Mouse (Mus musculus) hindbrain, embryonic 16.5 days (tissue): Measurements from ENCODE around the gene Rbp3. TPM values are rescaled to one million over a fixed set of nuclear protein-coding genes. Genes with fewer than 3 reads are reported as not detected.
A peak's percentile ranks its signal among the peaks of the same experiment; 100 is the strongest.

Experiments
- ATAC-seq: fragments of 200-750 bp; cut with Nextera tagmentation; 2 replicates; pipeline ENCODE4 v1.8.0; 2017; ENCODE audit warnings: moderate TSS enrichment, moderate library complexity
- H3K27ac ChIP-seq: fragments of 300-500 bp; sonication (generic); 2 replicates; pipeline ENCODE4 v1.5.1; 2014; ENCODE audit warnings: low read depth, mild to moderate bottlenecking, control low read depth, low read length, moderate library complexity
- H3K27me3 ChIP-seq: fragments of 300-500 bp; sonication (generic); replicated peaks from 2 replicates; pipeline ENCODE4 v1.6.1; 2014; ENCODE audit warnings: low read length; ENCODE audit not compliant: control insufficient read depth, insufficient read depth
- H3K36me3 ChIP-seq: fragments of 300-500 bp; sonication (generic); 2 replicates; pipeline ENCODE4 v1.6.1; 2014; ENCODE audit warnings: mild to moderate bottlenecking, low read length, moderate library complexity, mixed read lengths; ENCODE audit not compliant: control insufficient read depth, insufficient read depth
- H3K4me1 ChIP-seq: fragments of 300-500 bp; sonication (generic); 2 replicates; pipeline ENCODE4 v1.6.1; 2014; ENCODE audit warnings: low read depth, low read length; ENCODE audit not compliant: control insufficient read depth, insufficient read depth
- H3K4me2 ChIP-seq: fragments of 300-500 bp; sonication (generic); 2 replicates; pipeline ENCODE4 v1.6.1; 2014; ENCODE audit warnings: mild to moderate bottlenecking, low read length, control low read depth, moderate library complexity
- H3K4me3 ChIP-seq: fragments of 300-500 bp; sonication (generic); 2 replicates; pipeline ENCODE4 v1.5.1; 2014; ENCODE audit warnings: mild to moderate bottlenecking, low read length, control low read depth, moderate library complexity
- H3K9ac ChIP-seq: fragments of 300-500 bp; sonication (generic); 2 replicates; pipeline ENCODE4 v1.6.1; 2014; ENCODE audit warnings: low read depth, mild to moderate bottlenecking, control low read depth, low read length, moderate library complexity
- H3K9me3 ChIP-seq: fragments of 300-500 bp; sonication (generic); 2 replicates; pipeline ENCODE4 v1.6.1; 2014; ENCODE audit warnings: mild to moderate bottlenecking, low read length, moderate library complexity; ENCODE audit not compliant: control insufficient read depth
- WGBS: fragments of 180-500 bp; shearing (Covaris S2); extraction: QIAGEN DNeasy Blood & Tissue Kit; methylation state at CpG from one replicate; pipeline ENCODE4 v1.1.7; 2014; 5-methylcytosine and 5-hydroxymethylcytosine counted together
- polyA plus RNA-seq: library from polyadenylated mRNA; unstranded; fragments of >200 nt; fragmentation: Nextera tagmentation; extraction: Ambion mirVana; gene quantifications from 2 replicates; pipeline ENCODE4 v1.2.1, GENCODE M21; 2015

Gene Rbp3
- polyA plus RNA-seq, 1 experiment from 2014 or later, result 0.16 TPM

DNA sequence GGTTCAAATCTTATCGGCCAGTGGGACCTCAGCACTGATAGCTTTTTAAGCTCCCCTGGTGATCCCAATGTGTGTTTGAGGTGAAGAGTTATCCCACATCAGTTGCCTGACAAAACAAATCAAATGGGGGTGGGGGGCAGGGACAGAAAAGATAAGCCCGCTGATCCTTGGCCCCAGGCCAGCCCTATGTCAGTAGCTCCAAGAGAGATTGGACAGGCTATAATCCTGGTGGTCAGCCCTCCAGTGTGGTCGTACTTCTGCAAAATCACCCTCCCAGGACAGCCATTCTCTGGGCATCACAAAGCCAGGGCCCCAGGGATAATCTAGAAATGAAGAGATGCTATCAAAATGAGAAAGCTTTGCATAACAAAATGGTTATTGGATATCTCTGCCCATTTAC lies 5.0 kb downstream of the Rbp3 start:
- no peak for ATAC-seq
- Histone ChIP-seq H3K4me2 (no peak overlapping the region), H3K36me3 (no peaks in the 10 kb centered on the region), H3K4me3 (no peak overlapping the region), H3K27ac (no peak overlapping the region), H3K9ac (no peak overlapping the region), H3K4me1 (no peaks in the 10 kb centered on the region), H3K9me3 (no peaks in the 10 kb centered on the region), H3K27me3 (no peaks in the 10 kb centered on the region)
- 73% methylated on average over 3 of the region's 3 CpGs for WGBS

DNA sequence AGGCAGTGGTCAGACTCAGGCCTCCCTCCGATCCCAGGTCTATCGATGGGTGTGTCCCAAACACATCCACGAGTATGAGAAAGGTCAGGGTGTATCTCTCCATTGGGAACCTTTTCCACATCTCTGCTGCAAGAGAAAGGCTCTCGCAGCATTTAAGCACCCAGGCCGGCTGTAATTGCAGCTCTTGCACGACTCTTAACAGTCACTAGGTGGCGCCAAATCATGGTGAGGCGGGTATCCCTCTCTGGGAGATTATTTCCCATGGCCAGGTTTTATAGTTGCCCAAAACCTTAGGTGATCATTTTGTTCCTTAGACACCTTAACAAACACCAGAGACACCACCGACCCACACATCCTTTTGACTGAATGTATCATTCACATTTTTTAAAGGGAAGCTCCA lies 5.5 kb downstream of the Rbp3 start:
- H3K9me3 ChIP-seq, result no peaks in the 10 kb centered on the region
- H3K4me3 ChIP-seq, result no peak overlapping the region
- no peaks in the 10 kb centered on the region for H3K36me3 ChIP-seq
- H3K9ac ChIP-seq, result no peak overlapping the region
- 0 out of 2 replicates have a peak, but pooled peaks have one; percentile 14 for ATAC-seq
- no peak overlapping the region for H3K4me2 ChIP-seq
- no peaks in the 10 kb centered on the region for H3K4me1 ChIP-seq
- 14% methylated on average over 9 of the region's 9 CpGs for WGBS
- H3K27ac ChIP-seq, result no peak overlapping the region
- H3K27me3 ChIP-seq, result no peaks in the 10 kb centered on the region

DNA sequence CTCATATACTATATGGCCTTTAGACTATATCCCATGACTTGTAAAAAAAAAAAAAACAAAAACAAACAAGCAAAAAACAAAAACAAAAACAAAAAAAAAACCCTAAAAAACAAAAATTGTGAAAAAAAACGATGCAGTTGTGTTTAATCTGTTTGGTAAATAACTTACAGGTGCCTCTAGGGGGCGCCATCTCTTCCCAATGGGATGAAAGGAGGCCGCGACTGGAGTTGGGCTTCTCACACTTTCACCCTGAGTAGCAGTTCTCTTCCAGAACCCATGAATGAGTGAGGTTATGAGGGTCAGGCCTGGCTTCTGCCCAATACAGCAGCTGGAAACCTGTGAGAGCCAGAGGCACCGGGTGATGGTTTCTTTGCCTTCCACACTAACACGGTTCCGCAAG lies 11.9 kb downstream of the Rbp3 start:
- Histone ChIP-seq H3K9me3 (no peaks in the 10 kb centered on the region), H3K27me3 (no peaks in the 10 kb centered on the region), H3K4me1 (no peaks in the 10 kb centered on the region), H3K27ac (no peak overlapping the region), H3K4me3 (no peak overlapping the region), H3K36me3 (no peaks in the 10 kb centered on the region), H3K9ac (no peak overlapping the region), H3K4me2 (no peak overlapping the region)
- WGBS, result 67% methylated on average over 7 of the region's 7 CpGs
- no peak for ATAC-seq

DNA sequence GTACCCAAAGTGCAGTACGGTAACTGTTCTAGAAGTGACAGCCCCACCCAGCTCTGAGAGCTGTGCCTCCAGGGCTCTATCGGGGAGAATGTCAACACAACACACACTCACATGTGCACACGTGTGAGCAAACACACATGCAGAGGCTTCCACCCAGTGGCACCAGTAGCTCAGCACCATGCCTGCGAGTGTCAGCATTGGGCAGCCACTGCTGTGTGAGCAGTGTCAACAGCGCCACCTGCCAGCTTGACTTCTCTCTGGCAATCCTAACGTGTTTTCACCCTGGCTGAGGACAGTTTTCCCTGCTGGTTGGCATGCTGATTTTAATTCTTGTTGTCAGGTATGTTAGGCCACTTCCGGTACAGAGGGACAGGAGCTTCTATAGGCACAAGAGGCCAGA lies 18.9 kb downstream of the Rbp3 start:
- Histone ChIP-seq H3K27me3 (no peaks in the 10 kb centered on the region), H3K9ac (no peak overlapping the region), H3K27ac (no peak overlapping the region), H3K9me3 (no peaks in the 10 kb centered on the region), H3K36me3 (no peaks in the 10 kb centered on the region), H3K4me1 (no peaks in the 10 kb centered on the region), H3K4me3 (no peak overlapping the region), H3K4me2 (no peak overlapping the region)
- ATAC-seq, result no peak
- WGBS, result 59% methylated on average over 7 of the region's 7 CpGs

DNA sequence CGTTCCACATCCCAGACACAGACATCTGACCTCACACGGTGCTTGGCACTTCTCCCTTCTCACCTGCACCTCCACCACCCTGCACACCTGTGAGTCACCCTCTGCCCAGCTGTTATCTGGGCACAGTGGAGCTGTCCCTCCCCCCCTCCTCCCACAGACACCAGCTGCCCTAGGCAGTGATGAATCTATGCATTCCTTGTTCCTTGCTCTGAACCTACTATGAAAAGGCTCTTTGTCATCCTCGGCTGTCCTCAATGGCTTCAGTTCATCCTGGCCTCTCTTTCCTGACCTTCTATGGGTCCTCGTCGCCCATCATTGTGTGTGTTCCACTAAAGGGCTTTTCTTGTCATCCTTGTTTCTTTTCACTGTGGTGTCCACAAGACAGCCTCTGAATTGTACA lies 20.9 kb downstream of the Rbp3 start:
- Histone ChIP-seq H3K9me3 (no peaks in the 10 kb centered on the region), H3K4me3 (no peak overlapping the region), H3K36me3 (no peaks in the 10 kb centered on the region), H3K4me2 (no peak overlapping the region), H3K9ac (no peak overlapping the region), H3K27me3 (peaks cover 4% of the 10 kb centered on the region; the same call in 1 of the 2 replicates), H3K27ac (no peak overlapping the region), H3K4me1 (peaks cover 5% of the 10 kb centered on the region; the same call in 1 of the 2 replicates)
- WGBS, result 42% methylated on average over 5 of the region's 5 CpGs
- ATAC-seq, result peak; percentile 57

DNA sequence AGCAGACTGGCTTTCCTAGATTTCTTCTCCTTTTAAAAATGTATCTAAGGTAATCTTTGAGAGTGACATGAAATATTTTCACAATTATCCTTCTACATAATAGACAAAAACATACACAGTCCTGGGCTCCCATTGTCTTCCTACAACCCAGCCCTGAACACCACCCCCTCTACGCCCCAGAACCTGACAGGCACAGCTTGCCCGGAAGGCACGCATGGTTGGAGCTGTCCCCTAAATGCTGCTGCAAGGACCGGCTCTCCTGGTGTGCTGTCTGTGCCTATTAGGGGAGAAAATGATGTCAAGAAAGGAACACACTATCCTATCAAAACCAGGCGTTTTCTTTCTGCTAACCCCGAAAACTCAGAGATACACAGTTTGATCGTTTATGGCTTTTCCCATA lies 23.9 kb downstream of the Rbp3 start:
- H3K36me3 ChIP-seq, result no peaks in the 10 kb centered on the region
- WGBS, result 21% methylated on average over 7 of the region's 7 CpGs
- peak overlapping the region; percentile 43; the same call in 1 of the 2 replicates for H3K9ac ChIP-seq
- peaks cover 4% of the 10 kb centered on the region; the same call in 1 of the 2 replicates for H3K27me3 ChIP-seq
- H3K4me1 ChIP-seq, result peaks cover 5% of the 10 kb centered on the region; the same call in 1 of the 2 replicates
- H3K9me3 ChIP-seq, result no peaks in the 10 kb centered on the region
- peak overlapping the region; percentile 46; the same call in 1 of the 2 replicates for H3K4me3 ChIP-seq
- ATAC-seq, result no peak
- H3K4me2 ChIP-seq, result peak overlapping the region; percentile 85
- H3K27ac ChIP-seq, result no peak overlapping the region

DNA sequence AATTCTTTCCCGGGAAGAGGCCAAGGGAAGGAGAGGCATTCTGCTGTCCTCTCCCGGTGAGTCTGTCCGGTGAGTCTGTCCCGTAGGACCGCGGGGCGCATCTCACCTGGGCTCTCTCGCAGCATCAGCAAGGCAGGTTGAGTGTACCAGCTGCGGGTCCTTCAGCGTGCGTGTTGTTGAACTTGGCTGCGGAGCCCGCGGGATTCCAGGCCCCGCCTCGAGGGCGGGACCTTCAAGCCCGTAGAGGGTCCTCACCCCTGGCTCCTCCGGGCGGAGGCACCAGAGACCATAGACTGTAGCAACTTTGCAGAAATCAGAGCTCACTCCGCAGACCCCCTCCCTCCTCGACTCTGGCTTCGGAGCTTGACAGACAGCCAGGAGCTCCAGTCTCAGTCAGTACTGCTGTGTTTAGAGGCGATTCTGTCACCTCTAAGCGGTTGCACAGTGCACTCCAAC lies 24.8 kb downstream of the Rbp3 start, which contains the start of gene Zfp488:
Gene Zfp488 (minus strand): TSS at position 161 of the 456 bp plus-strand sequence.
- peak within 1 kb of the TSS; percentile 46 for H3K4me3 ChIP-seq
- H3K4me1 ChIP-seq, result peaks cover 5% of the 10 kb centered on the region; the same call in 1 of the 2 replicates
- H3K9ac ChIP-seq, result peak within 1 kb of the TSS; percentile 43
- H3K27me3 ChIP-seq, result peaks cover 4% of the 10 kb centered on the region; the same call in 1 of the 2 replicates
- ATAC-seq, result peak; percentile 84
- H3K36me3 ChIP-seq, result no peaks in the 10 kb centered on the region
- no peaks in the 10 kb centered on the region for H3K9me3 ChIP-seq
- H3K27ac ChIP-seq, result no peak within 1 kb of the TSS
- WGBS, result 3% methylated on average over 25 of the region's 25 CpGs
- peak within 1 kb of the TSS; percentile 85 for H3K4me2 ChIP-seq

DNA sequence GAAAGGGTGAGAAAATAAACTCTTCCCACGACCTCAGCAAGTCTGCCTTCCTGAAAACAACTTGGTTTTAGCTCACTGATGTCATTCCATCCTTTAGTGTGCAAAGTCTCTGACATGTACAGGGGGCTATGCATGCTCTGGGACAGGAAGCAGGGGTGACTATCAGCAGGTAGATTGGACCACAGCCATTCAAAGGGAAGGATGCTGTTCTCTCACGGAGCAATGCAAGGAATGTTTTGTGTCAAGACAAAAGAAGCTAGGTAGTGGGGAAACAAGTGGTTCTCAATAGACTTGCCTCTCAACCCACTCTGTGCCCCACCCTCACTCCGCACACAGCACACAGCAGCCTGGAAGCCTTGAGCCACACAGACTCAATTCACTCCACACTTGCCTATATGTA lies 35.4 kb downstream of the Rbp3 start:
- Histone ChIP-seq H3K36me3 (no peaks in the 10 kb centered on the region), H3K27me3 (no peaks in the 10 kb centered on the region)
- 52% methylated on average over 3 of the region's 3 CpGs for WGBS

DNA sequence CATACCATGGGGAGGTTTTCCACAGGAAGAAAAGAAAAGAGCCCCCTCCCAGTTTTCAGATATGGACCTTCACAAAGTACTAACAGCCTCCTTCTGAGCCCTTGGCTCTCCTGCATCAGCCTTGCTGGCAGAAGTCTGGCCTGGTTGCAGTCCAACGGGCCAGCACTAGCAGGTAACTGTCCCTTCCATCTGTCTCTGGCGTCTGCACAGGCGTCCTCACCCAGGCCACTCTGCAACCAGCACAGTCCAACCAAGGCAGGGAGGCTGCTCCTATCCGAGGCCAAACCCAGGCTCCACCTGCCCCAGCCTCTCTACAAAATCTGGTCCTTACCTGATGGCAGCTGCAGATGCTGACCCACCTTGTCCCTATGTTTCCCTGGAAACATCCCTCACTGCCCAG lies 38.2 kb downstream of the Rbp3 start:
- no peak for ATAC-seq
- H3K4me1 ChIP-seq, result no peaks in the 10 kb centered on the region
- H3K4me2 ChIP-seq, result no peak overlapping the region
- H3K4me3 ChIP-seq, result no peak overlapping the region
- H3K36me3 ChIP-seq, result no peaks in the 10 kb centered on the region
- H3K9me3 ChIP-seq, result no peaks in the 10 kb centered on the region
- no peaks in the 10 kb centered on the region for H3K27me3 ChIP-seq
- H3K9ac ChIP-seq, result no peak overlapping the region
- H3K27ac ChIP-seq, result no peak overlapping the region
- 80% methylated on average over 4 of the region's 4 CpGs for WGBS

More for the DNA sequence above, 35.4 kb downstream of the Rbp3 start:
- Histone ChIP-seq H3K4me2 (no peak overlapping the region), H3K27ac (no peak overlapping the region), H3K4me1 (no peaks in the 10 kb centered on the region), H3K9ac (no peak overlapping the region), H3K4me3 (no peak overlapping the region), H3K9me3 (no peaks in the 10 kb centered on the region)
- no peak for ATAC-seq
